Mouse (Mus musculus) kidney, postnatal 0 days (tissue): ENCODE results near the gene Gm20538. TPM values are rescaled to one million over a fixed set of nuclear protein-coding genes. Genes with fewer than 3 reads are reported as not detected.

Source experiments
- ATAC-seq: fragments of 200-750 bp; cut with Nextera tagmentation; replicated peaks from 2 replicates; pipeline ENCODE4 v1.8.0; 2017; ENCODE audit warnings: low read depth, moderate number of reproducible peaks, moderate TSS enrichment, moderate library complexity; ENCODE audit not compliant: low FRiP score
- DNase-seq: peaks from one replicate; pipeline ENCODE4 v3.0.0-alpha.2; 2016; ENCODE audit warnings: low spot score
- H3K27ac ChIP-seq: fragments of 300-500 bp; sonication (generic); 2 replicates; pipeline ENCODE4 v1.5.1; 2014; ENCODE audit warnings: mild to moderate bottlenecking
- H3K27me3 ChIP-seq: fragments of 300-500 bp; sonication (generic); 2 replicates; pipeline ENCODE4 v1.6.1; 2014; ENCODE audit warnings: low read length, mixed read lengths; ENCODE audit not compliant: insufficient read depth
- H3K36me3 ChIP-seq: fragments of 300-500 bp; sonication (generic); 2 replicates; pipeline ENCODE4 v1.6.1; 2014; ENCODE audit warnings: low read length, mixed read lengths; ENCODE audit not compliant: insufficient read depth
- H3K4me1 ChIP-seq: fragments of 300-500 bp; sonication (generic); replicated peaks from 2 replicates; pipeline ENCODE4 v1.6.1; 2014; ENCODE audit warnings: antibody characterized with exemption, low read length, mixed read lengths; ENCODE audit not compliant: insufficient read depth
- H3K4me2 ChIP-seq: fragments of 300-500 bp; sonication (generic); 2 replicates; pipeline ENCODE4 v1.6.1; 2014; ENCODE audit warnings: mild to moderate bottlenecking, low read length, moderate library complexity, mixed read lengths
- H3K4me3 ChIP-seq: fragments of 300-500 bp; sonication (generic); replicated peaks from 2 replicates; pipeline ENCODE4 v1.5.1; 2014; ENCODE audit warnings: low read depth, low read length
- H3K9ac ChIP-seq: fragments of 300-500 bp; sonication (generic); 2 replicates; pipeline ENCODE4 v1.6.1; 2014; ENCODE audit warnings: low read depth, low read length
- H3K9me3 ChIP-seq: fragments of 300-500 bp; sonication (generic); replicated peaks from 2 replicates; pipeline ENCODE4 v1.6.1; 2016; ENCODE audit warnings: low read length, inconsistent platforms, mixed read lengths
- CTCF ChIP-seq: IDR thresholded peaks from 2 replicates; pipeline ENCODE4 v1.5.1; 2016; ENCODE audit warnings: antibody characterized with exemption, low read depth, mild to moderate bottlenecking, moderate library complexity
- WGBS: fragments of 180-500 bp; shearing (Covaris S2); extraction: QIAGEN DNeasy Blood & Tissue Kit; methylation state at CpG from one replicate; pipeline ENCODE4 v1.1.7; 2014; 5-methylcytosine and 5-hydroxymethylcytosine counted together
- polyA plus RNA-seq: library from polyadenylated mRNA; unstranded; fragments of >200 nt; fragmentation: Nextera tagmentation; extraction: Ambion mirVana; gene quantifications from 2 replicates; pipeline ENCODE4 v1.2.1, GENCODE M21; 2015

Gene Gm20538
- polyA plus RNA-seq, 1 experiment from 2014 or later: 1.2 TPM

DNA sequence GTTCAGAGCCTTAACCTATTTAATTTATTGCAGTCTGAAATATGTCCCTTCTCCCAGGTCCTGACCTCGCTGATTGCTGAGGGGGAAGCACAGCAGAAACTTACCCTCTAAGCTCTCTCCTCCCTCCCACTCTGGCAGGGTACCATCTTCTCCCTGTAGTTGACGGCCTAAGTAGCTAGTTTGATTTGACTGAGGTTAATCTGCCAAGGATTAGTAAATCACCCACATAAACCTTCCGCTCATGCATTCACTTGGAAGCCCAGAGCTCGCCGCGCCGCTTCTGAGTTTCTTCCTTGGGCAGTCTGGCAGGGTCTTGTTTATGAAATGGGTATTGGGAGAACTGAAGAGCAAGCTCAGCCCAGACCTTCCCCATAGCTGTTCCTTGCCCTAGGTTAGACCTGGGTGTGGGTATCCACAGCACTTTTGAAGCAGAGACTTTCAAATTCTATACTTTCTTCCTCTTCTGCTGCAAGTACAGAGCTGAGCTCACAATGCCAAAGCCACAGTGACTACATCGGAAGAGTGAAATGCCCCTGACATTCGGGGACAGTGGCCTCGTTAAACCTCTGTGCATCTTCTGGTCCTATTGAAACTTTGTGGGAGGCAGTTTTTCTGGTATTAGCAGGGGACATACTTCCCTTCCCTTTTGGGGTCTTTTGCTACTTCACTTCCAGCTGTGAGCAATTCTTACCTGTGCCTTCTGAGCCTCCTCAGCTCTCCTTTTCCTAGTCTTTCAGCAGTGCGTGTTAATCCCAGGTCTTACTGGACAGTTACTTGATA lies 39.4 kb downstream of the Gm20538 start:
- no peak for ATAC-seq
- Histone ChIP-seq H3K4me1 (peaks cover 47% of the 10 kb centered on the region), H3K27ac (0 out of 2 replicates have a peak overlapping the region, but pooled peaks have one; percentile 5)

DNA sequence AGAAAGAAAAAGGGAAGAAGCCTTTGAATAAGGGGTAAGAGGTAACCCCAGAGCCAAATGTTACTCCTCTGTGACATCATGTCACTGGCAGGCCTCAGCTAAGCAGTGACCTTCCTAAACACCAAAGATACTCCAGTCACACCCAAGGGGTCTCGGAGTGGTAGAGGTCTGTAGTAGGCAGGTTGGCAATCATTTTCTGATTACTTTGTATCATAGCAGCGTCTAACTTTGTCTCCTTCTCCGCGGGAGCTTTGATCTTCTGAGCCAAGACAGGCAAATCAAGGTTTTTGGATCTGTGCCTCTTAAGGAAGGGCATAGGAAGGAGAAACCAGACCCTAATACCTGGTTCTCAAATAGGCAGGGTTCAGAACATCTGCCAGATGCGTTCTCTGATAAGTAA lies 40.0 kb downstream of the Gm20538 start:
- Histone ChIP-seq H3K27ac (no peak overlapping the region), H3K4me1 (peaks cover 42% of the 10 kb centered on the region), H3K27me3 (peaks cover 8% of the 10 kb centered on the region; the same call in 1 of the 2 replicates), H3K36me3 (no peaks in the 10 kb centered on the region), H3K4me3 (no peak overlapping the region), H3K9ac (no peak overlapping the region), H3K4me2 (no peak overlapping the region), H3K9me3 (no peaks in the 10 kb centered on the region)
- 34% methylated on average over 5 of the region's 5 CpGs for WGBS
- no peak for ATAC-seq
- TF ChIP-seq CTCF: no peak
- DNase-seq: no peak

More for the DNA sequence above, 39.4 kb downstream of the Gm20538 start:
- Histone ChIP-seq H3K4me3 (no peak overlapping the region), H3K36me3 (no peaks in the 10 kb centered on the region), H3K27me3 (peaks cover 8% of the 10 kb centered on the region; the same call in 1 of the 2 replicates), H3K9ac (no peak overlapping the region), H3K4me2 (no peak overlapping the region), H3K9me3 (no peaks in the 10 kb centered on the region)
- no peak for TF ChIP-seq CTCF
- peak; percentile 69 for DNase-seq
- 28% methylated on average over 11 of the region's 11 CpGs for WGBS

DNA sequence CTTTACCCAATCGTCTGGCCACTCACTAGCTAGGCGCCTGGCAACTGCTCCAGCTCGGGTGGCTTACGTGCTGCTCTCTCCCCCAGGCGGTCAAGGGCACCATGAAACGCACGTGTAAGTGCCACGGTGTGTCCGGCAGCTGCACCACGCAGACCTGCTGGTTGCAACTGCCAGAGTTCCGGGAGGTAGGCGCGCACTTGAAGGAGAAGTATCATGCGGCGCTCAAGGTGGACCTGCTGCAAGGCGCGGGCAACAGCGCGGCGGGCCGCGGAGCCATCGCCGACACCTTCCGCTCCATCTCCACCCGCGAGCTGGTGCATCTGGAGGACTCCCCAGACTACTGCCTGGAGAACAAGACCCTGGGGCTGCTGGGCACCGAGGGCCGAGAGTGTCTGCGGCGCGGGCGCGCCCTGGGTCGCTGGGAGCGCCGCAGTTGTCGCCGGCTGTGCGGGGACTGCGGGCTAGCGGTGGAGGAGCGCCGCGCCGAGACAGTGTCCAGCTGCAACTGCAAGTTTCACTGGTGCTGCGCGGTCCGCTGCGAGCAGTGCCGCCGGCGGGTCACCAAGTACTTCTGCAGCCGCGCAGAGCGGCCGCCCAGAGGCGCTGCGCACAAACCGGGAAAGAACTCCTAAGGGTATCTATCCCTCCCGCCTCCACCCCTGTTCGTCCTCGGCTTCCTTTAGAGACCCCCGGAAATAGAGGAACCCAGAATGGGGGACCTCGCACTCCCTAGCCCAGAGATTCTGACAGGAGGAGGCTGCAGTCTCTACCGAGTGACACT lies 41.0 kb downstream of the Gm20538 start:
- Histone ChIP-seq H3K4me2 (peak overlapping the region; percentile 84), H3K27me3 (peaks cover 8% of the 10 kb centered on the region; the same call in 1 of the 2 replicates), H3K4me3 (peak overlapping the region; percentile 37), H3K27ac (no peak overlapping the region), H3K36me3 (no peaks in the 10 kb centered on the region), H3K9me3 (no peaks in the 10 kb centered on the region), H3K9ac (peak overlapping the region; percentile 49; the same call in 1 of the 2 replicates), H3K4me1 (peaks cover 42% of the 10 kb centered on the region)
- DNase-seq (peak; percentile 77), ATAC-seq (peak; percentile 60; the same call in 1 of the 2 replicates)
- WGBS: 2% methylated on average over 66 of the region's 66 CpGs
- TF ChIP-seq CTCF: peak; percentile 43

DNA sequence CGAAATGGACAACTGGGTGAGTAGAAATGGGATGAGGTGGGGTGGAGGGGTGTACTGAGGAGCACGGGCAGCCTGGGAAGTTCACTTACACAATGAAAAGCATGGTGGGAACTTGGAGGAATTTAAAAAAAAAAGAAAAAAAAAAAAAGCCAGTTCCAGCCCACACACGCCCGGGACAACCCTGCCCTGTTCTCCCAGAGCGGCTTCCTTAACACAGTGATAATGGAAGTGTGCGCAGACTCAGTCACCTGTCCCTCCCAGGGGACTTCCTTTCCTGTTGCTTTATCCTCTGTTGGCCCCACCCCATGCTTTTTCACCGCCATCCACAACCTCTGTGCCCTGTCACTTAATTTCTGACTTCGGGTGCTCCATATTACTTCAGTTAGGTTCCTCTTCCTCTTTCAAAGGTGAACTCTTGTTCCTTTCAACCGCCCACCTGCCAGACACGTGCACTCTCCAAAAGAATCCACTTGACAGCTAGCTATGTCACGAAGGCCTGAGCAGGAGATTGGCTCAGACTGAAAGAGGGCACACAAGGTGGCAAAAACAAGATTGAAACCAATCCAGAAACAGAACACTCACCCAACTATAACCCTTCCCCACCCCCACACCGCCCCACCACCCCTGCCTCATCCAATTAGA lies 42.0 kb downstream of the Gm20538 start:
- Histone ChIP-seq H3K27me3 (peaks cover 8% of the 10 kb centered on the region; the same call in 1 of the 2 replicates), H3K27ac (no peak overlapping the region), H3K4me1 (peaks cover 39% of the 10 kb centered on the region), H3K9ac (no peak overlapping the region), H3K9me3 (no peaks in the 10 kb centered on the region), H3K4me3 (peak overlapping the region; percentile 37; the same call in 1 of the 2 replicates), H3K36me3 (no peaks in the 10 kb centered on the region), H3K4me2 (peak overlapping the region; percentile 84; the same call in 1 of the 2 replicates)
- TF ChIP-seq CTCF: no peak
- 6% methylated on average over 12 of the region's 12 CpGs for WGBS
- DNase-seq (no peak), ATAC-seq (no peak)

DNA sequence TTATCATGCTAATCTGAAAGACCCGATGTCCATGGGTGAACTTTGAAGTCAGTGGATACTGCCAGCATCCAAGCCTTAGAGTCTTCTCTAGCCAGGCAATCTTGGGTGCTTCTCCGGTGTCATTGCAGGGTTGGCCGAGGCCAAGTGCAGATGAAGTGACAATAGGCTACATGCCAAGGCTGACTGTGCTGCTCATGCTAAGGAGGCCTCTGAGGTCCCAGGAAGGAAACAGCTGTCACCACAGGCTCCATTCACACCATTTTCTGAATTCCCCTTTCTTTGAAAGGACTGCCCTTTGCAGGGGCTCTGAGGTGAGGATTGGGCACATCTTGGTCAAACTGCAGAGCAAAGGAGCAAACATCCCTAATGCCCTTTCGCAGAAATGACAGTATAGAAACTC lies 49.9 kb downstream of the Gm20538 start:
- H3K9me3 ChIP-seq: no peaks in the 10 kb centered on the region
- TF ChIP-seq CTCF: no peak
- H3K9ac ChIP-seq: no peak overlapping the region
- H3K4me2 ChIP-seq: no peak overlapping the region
- no peak overlapping the region for H3K27ac ChIP-seq
- ATAC-seq: no peak
- WGBS: 68% methylated on average over 4 of the region's 4 CpGs
- H3K4me3 ChIP-seq: no peak overlapping the region
- no peaks in the 10 kb centered on the region for H3K36me3 ChIP-seq
- no peaks in the 10 kb centered on the region for H3K4me1 ChIP-seq
- no peaks in the 10 kb centered on the region for H3K27me3 ChIP-seq
- no peak for DNase-seq

DNA sequence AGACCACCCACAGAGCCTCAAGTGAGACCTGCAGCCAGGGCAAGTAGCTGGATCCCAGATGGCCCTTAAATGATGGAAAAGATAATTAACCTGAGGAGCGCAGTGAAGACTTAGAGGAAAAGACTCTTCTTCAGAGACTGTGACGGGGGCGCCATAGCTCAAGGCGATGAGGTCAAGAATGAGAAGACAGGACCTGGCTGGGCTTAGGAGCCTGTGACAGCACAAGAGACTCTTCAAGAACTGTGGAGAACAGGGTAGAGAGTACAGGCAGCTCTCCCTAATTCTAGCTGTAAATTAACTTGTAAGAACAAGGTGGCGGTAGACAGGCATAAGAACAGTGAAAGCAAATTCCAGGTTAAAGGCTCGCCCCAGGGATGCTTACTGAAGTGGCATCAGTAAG lies 50.7 kb downstream of the Gm20538 start:
- no peak for TF ChIP-seq CTCF
- Histone ChIP-seq H3K9ac (no peak overlapping the region), H3K4me2 (no peak overlapping the region), H3K27ac (no peak overlapping the region), H3K36me3 (no peaks in the 10 kb centered on the region), H3K4me1 (no peaks in the 10 kb centered on the region), H3K27me3 (no peaks in the 10 kb centered on the region), H3K4me3 (no peak overlapping the region), H3K9me3 (no peaks in the 10 kb centered on the region)
- no peak for DNase-seq
- WGBS: 54% methylated on average over 6 of the region's 6 CpGs
- no peak for ATAC-seq
